Mouse (Mus musculus) limb, embryonic 13.5 days (tissue): ENCODE results near the gene Olfr993. TPM values are rescaled to one million over a fixed set of nuclear protein-coding genes. Genes with fewer than 3 reads are reported as not detected.

Experiments used
- ATAC-seq: fragments of 200-750 bp; cut with Nextera tagmentation; 2 replicates; pipeline ENCODE4 v1.8.0; 2017; ENCODE audit warnings: low read depth, moderate number of reproducible peaks, moderate TSS enrichment; ENCODE audit not compliant: low FRiP score
- H3K27ac ChIP-seq: fragments of 300-500 bp; sonication (generic); 2 replicates; pipeline ENCODE4 v1.5.1; 2015; ENCODE audit warnings: inconsistent platforms, mild to moderate bottlenecking, moderate library complexity
- H3K27me3 ChIP-seq: fragments of 300-500 bp; sonication (generic); 2 replicates; pipeline ENCODE4 v1.6.1; 2015; ENCODE audit warnings: mild to moderate bottlenecking, inconsistent platforms
- H3K36me3 ChIP-seq: fragments of 300-500 bp; sonication (generic); 2 replicates; pipeline ENCODE4 v1.6.1; 2015; ENCODE audit warnings: inconsistent platforms, mild to moderate bottlenecking, moderate library complexity
- H3K4me1 ChIP-seq: fragments of 300-500 bp; sonication (generic); 2 replicates; pipeline ENCODE4 v1.6.1; 2015; ENCODE audit warnings: inconsistent platforms
- H3K4me2 ChIP-seq: fragments of 300-500 bp; sonication (generic); replicated peaks from 2 replicates; pipeline ENCODE4 v1.6.1; 2015; ENCODE audit warnings: inconsistent platforms, mild to moderate bottlenecking, moderate library complexity
- H3K4me3 ChIP-seq: fragments of 300-500 bp; sonication (generic); 2 replicates; pipeline ENCODE4 v1.5.1; 2015; ENCODE audit warnings: moderate library complexity, mild to moderate bottlenecking, inconsistent platforms
- H3K9ac ChIP-seq: fragments of 300-500 bp; sonication (generic); 2 replicates; pipeline ENCODE4 v1.6.1; 2015; ENCODE audit warnings: mild to moderate bottlenecking, inconsistent platforms
- H3K9me3 ChIP-seq: fragments of 300-500 bp; sonication (generic); 2 replicates; pipeline ENCODE4 v1.6.1; 2016; ENCODE audit warnings: inconsistent platforms
- WGBS: fragments of 180-500 bp; shearing (Covaris S2); methylation state at CpG from one replicate; pipeline ENCODE4 v1.1.7; 2015; 5-methylcytosine and 5-hydroxymethylcytosine counted together
- polyA plus RNA-seq: library from polyadenylated mRNA; unstranded; fragments of >200 nt; fragmentation: Nextera tagmentation; extraction: Ambion mirVana; gene quantifications from 2 replicates; pipeline ENCODE4 v1.2.1, GENCODE M21; 2015

Olfr993 gene
- polyA plus RNA-seq, result not detected in 2 replicates

GRCm38 (mm10) chr2:85414777-85415176 is at the start of gene Olfr993:
Gene Olfr993 (minus strand): TSS chr2:85414877.
- no peak for ATAC-seq
- Histone ChIP-seq H3K36me3 (no peaks in the 10 kb centered on the region), H3K4me1 (no peaks in the 10 kb centered on the region), H3K9ac (no peak within 1 kb of the TSS), H3K27me3 (no peaks in the 10 kb centered on the region), H3K27ac (no peak within 1 kb of the TSS), H3K4me3 (no peak within 1 kb of the TSS), H3K9me3 (no peaks in the 10 kb centered on the region), H3K4me2 (no peak within 1 kb of the TSS)

GRCm38 (mm10) chr2:85443539-85443938 is 28.9 kb upstream of the Olfr993 start, which contains the start of gene Olfr995:
Gene Olfr995 (minus strand): TSS chr2:85443639.
- H3K27ac ChIP-seq, result no peak within 1 kb of the TSS
- ATAC-seq, result no peak
- H3K4me3 ChIP-seq, result no peak within 1 kb of the TSS
- no peaks in the 10 kb centered on the region for H3K27me3 ChIP-seq
- H3K4me1 ChIP-seq, result no peaks in the 10 kb centered on the region
- WGBS, result 10% methylated on average over 1 of the region's 1 CpGs
- H3K9ac ChIP-seq, result no peak within 1 kb of the TSS
- H3K9me3 ChIP-seq, result no peaks in the 10 kb centered on the region
- H3K36me3 ChIP-seq, result no peaks in the 10 kb centered on the region
- no peak within 1 kb of the TSS for H3K4me2 ChIP-seq

- no peak overlapping the region for H3K9ac ChIP-seq
- H3K36me3 ChIP-seq, result no peaks in the 10 kb centered on the region
- H3K4me3 ChIP-seq, result no peak overlapping the region
- no peaks in the 10 kb centered on the region for H3K27me3 ChIP-seq
- H3K9me3 ChIP-seq, result no peaks in the 10 kb centered on the region
- H3K4me2 ChIP-seq, result no peak overlapping the region
- H3K4me1 ChIP-seq, result no peaks in the 10 kb centered on the region
- no peak for ATAC-seq
- H3K27ac ChIP-seq, result no peak overlapping the region
Observed at GRCm38 (mm10) chr2:85442546-85442945, 27.9 kb upstream of the Olfr993 start.

GRCm38 (mm10) chr2:85436351-85436750 is 21.7 kb upstream of the Olfr993 start, which contains the start of gene Olfr994:
Gene Olfr994 (minus strand): TSS chr2:85436451.
- Histone ChIP-seq H3K4me2 (no peak within 1 kb of the TSS), H3K27me3 (no peaks in the 10 kb centered on the region), H3K4me1 (no peaks in the 10 kb centered on the region), H3K9me3 (no peaks in the 10 kb centered on the region), H3K9ac (no peak within 1 kb of the TSS), H3K4me3 (no peak within 1 kb of the TSS), H3K36me3 (no peaks in the 10 kb centered on the region), H3K27ac (no peak within 1 kb of the TSS)
- ATAC-seq, result no peak
- 94% methylated on average over 3 of the region's 3 CpGs for WGBS

GRCm38 (mm10) chr2:85425893-85426292 is 11.2 kb upstream of the Olfr993 start:
- Histone ChIP-seq H3K9me3 (no peaks in the 10 kb centered on the region), H3K27me3 (no peaks in the 10 kb centered on the region), H3K4me3 (no peak overlapping the region), H3K4me1 (no peaks in the 10 kb centered on the region), H3K9ac (no peak overlapping the region), H3K27ac (no peak overlapping the region), H3K4me2 (no peak overlapping the region), H3K36me3 (no peaks in the 10 kb centered on the region)
- 68% methylated on average over 1 of the region's 1 CpGs for WGBS
- ATAC-seq, result no peak

- no peak for ATAC-seq
- Histone ChIP-seq H3K27me3 (no peaks in the 10 kb centered on the region), H3K27ac (no peak within 1 kb of the TSS), H3K4me1 (no peaks in the 10 kb centered on the region), H3K4me2 (no peak within 1 kb of the TSS), H3K9me3 (no peaks in the 10 kb centered on the region), H3K4me3 (no peak within 1 kb of the TSS), H3K9ac (no peak within 1 kb of the TSS), H3K36me3 (no peaks in the 10 kb centered on the region)
- 63% methylated on average over 2 of the region's 2 CpGs for WGBS
Observed at GRCm38 (mm10) chr2:85409369-85409768, 5.3 kb downstream of the Olfr993 start, which contains the start of gene Olfr992. Gene Olfr992 (minus strand): TSS chr2:85409469.

Other genes with a start within 250 kb of the Olfr993 start
- 0.75 and 0.78 TPM in 2 replicates for gene Lrrc55, start 217.7 kb downstream of the Olfr993 start, polyA plus RNA-seq
- gene Olfr987, start 75.6 kb downstream of the Olfr993 start, polyA plus RNA-seq, result not detected in 2 replicates
- gene Olfr988, start 51.6 kb downstream of the Olfr993 start, polyA plus RNA-seq, result not detected in 2 replicates
- gene Olfr992, start 5.4 kb downstream of the Olfr993 start, polyA plus RNA-seq, result not detected in 2 replicates
- gene Olfr994, start 21.6 kb upstream of the Olfr993 start, polyA plus RNA-seq, result not detected in 2 replicates
- gene Olfr995, start 28.8 kb upstream of the Olfr993 start, polyA plus RNA-seq, result not detected in 2 replicates
- 0.32 and 0.34 TPM in 2 replicates for gene 4833423E24Rik, start 104.1 kb upstream of the Olfr993 start, polyA plus RNA-seq
- gene Olfr996, start 164.3 kb upstream of the Olfr993 start, polyA plus RNA-seq, result not detected in 2 replicates
- gene Olfr998, start 174.1 kb upstream of the Olfr993 start, polyA plus RNA-seq, result not detected in 2 replicates
- gene Olfr1000, start 197.0 kb upstream of the Olfr993 start, polyA plus RNA-seq, result not detected in 2 replicates
- not detected in 2 replicates for gene Olfr1002, start 235.8 kb upstream of the Olfr993 start, polyA plus RNA-seq
- not detected in 2 replicates for gene Olfr154, start 249.6 kb upstream of the Olfr993 start, polyA plus RNA-seq